In the genomic region with DNA sequence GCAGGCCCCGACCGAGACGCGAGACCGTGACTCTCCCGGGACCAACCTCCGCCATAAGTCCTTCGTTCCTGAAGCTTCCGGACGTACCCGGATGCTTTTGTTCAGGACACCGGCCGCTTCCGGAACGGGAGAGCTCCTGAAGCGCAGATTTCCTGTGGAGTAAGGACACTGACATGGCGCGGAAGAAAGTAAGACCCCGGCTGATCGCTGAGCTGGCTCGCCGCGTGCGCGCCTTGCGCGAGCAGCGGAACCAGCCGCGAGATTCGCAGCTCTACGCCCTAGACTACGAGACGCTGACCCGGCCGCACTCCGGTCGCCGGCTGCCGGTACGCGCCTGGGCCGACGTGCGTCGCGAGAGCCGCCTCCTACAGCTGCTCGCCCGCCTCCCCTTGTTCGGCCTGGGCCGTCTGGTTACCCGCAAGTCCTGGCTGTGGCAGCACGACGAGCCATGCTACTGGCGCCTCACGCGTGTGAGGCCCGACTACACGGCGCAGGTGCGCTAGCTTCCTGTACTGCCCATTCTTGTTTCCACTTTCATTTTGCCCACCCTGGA, we compare ENCODE assay signal across 8 mouse cellular contexts. TPM values are rescaled to one million over a fixed set of nuclear protein-coding genes. Genes with fewer than 3 reads are reported as not detected.
A peak's percentile ranks its signal among the peaks of the same experiment; 100 is the strongest.
DNase-seq lines count a peak whose midpoint lies in the region; ATAC-seq lines count a peak whose summit lies in the region.

Eme2 (minus strand) TSS at position 93 of the 553 bp plus-strand sequence.
Mrps34 (plus strand) TSS at position 122 of the 553 bp plus-strand sequence.

- H3K27me3 ChIP-seq in hindbrain, embryonic 14.5 days (ENCODE audit: control insufficient read depth, insufficient read depth, low read length) = no peaks in the 10 kb centered on the region

- peak within 1 kb of the TSS; percentile 71 for H3K4me3 ChIP-seq in hindbrain, embryonic 14.5 days (replicated peaks; ENCODE audit: low read length)

- ATAC-seq in hindbrain, embryonic 14.5 days (ENCODE audit: low FRiP score) = peak; percentile 46

- WGBS in hindbrain, embryonic 14.5 days = under 1% methylated on average over 59 of the region's 62 CpGs

- H3K9me3 ChIP-seq in hindbrain, embryonic 14.5 days (ENCODE audit: control insufficient read depth, low read length) = no peaks in the 10 kb centered on the region

- H3K27ac ChIP-seq in hindbrain, embryonic 14.5 days = peak within 1 kb of the TSS; percentile 86

- H3K4me2 ChIP-seq in hindbrain, embryonic 14.5 days (replicated peaks) = peak within 1 kb of the TSS; percentile 97

- H3K36me3 ChIP-seq in hindbrain, embryonic 14.5 days (replicated peaks; ENCODE audit: control insufficient read depth, insufficient read depth) = peaks cover 68% of the 10 kb centered on the region

- peak within 1 kb of the TSS; percentile 88 for H3K9ac ChIP-seq in hindbrain, embryonic 14.5 days

- peaks cover 34% of the 10 kb centered on the region for H3K4me1 ChIP-seq in hindbrain, embryonic 14.5 days (replicated peaks; ENCODE audit: control insufficient read depth, insufficient read depth, low read length)

- DNase-seq in ZHBTc4 (ENCODE audit: low read depth, low spot score) = peak; percentile 94
- DNase-seq in cerebellum, postnatal 25 days = peak; percentile 87 to 91
- DNase-seq in frontal cortex, postnatal 36 days (ENCODE audit: low spot score in 2 of 2) = peak; percentile 87 to 89
- DNase-seq in hindbrain, embryonic 14.5 days (ENCODE audit: low spot score) = peak; percentile 89
- DNase-seq in left cerebral cortex, adult 11 months (ENCODE audit: low spot score) = peak; percentile 71
- DNase-seq in lung, postnatal 4 days = peak; percentile 87 to 88
- DNase-seq in retina, postnatal 1 day = peak; percentile 95
- DNase-seq in urinary bladder, adult 2 months (ENCODE audit: low spot score) = peak; percentile 73

RNA-seq across cellular contexts. Expression of gene Eme2, which starts in this region (rescaled TPM):
- polyA plus RNA-seq in hindbrain, embryonic 14.5 days (2014; fragmentation: Nextera tagmentation; extraction: Ambion mirVana) = 22.7 and 23.7 TPM in 2 replicates
- polyA plus RNA-seq in urinary bladder, adult 2 months (2012; rRNA removed) = 34.7 and 40.0 TPM in 2 replicates

RNA-seq across cellular contexts. Expression of gene Mrps34, which starts in this region (rescaled TPM):
- 72.9 and 82.6 TPM in 2 replicates for polyA plus RNA-seq in hindbrain, embryonic 14.5 days (2014; fragmentation: Nextera tagmentation; extraction: Ambion mirVana)
- 75.8 and 85.5 TPM in 2 replicates for polyA plus RNA-seq in urinary bladder, adult 2 months (2012; rRNA removed)

Comparison
In these comparisons a context has a peak if more than half of its experiments do, and no peak if none do; other contexts are left out.
1. Peak in every context shown above with its lines: DNase-seq, ATAC-seq, H3K4me3 ChIP-seq and H3K27ac ChIP-seq.